Mouse (Mus musculus) adrenal gland, postnatal 14 days (tissue): Measurements from ENCODE around the gene Ntf5. TPM values are rescaled to one million over a fixed set of nuclear protein-coding genes. Genes with fewer than 3 reads are reported as not detected.
A peak's percentile ranks its signal among the peaks of the same experiment; 100 is the strongest.

Experiments used
- DNase-seq: peaks from one replicate; pipeline ENCODE4 v3.0.0; 2021; ENCODE audit warnings: mixed read lengths
- total RNA-seq: library from RNA; stranded (reverse); gene quantifications from 2 replicates; pipeline ENCODE4 v1.2.3, GENCODE M21; 2021

Ntf5 gene
- total RNA-seq, 1 experiment from 2014 or later, result not detected

GRCm38 (mm10) chr7:45403532-45404261, 9.8 kb upstream of the Ntf5 start:
- DNase-seq, result peak; percentile 85

DNA sequence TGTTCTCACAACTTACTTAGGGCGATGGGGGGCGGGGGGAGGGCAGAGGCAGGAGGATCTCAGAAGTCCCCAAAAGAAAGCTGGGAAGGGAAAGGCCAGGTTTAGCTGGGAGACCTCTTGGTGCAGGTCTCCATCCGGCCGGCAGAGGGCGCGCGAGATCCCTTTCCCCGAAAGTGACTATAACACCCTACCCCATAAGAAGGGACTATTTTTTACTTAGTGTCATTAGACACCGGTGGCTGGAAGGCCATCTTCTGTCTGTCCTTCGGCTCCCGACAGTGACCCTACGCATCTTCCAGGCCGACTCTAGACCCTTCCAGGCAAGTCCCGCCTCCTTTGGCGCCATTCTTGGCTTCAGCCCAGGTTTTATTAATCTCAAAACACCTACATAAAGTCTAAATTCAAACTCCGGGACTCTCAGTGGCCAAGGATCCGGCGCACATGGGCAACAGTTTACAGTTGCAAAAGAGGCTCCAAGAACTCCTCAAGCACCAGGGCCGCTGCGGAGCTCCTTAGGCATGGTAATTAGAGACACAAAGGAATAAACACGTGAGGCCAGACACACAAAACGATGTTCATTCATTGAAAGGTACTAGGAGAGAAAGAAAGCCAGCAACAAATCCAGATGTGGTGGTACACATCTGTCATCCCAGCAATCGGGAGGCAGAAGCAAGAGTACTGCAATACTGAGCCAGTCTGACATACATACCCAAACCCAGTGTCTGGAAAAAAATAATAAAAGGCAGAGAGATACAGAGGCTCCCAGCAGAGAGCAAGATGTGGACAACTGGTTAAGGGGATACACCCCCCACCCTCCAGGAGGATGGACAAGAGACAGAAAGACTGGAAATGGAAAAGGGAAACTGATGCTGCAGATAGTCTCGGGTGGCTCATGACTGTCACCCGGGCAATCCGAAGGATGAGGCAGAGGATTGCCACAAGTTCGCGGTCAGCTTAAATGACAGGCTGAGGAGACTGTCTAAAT, 8.1 kb upstream of the Ntf5 start, which contains the start of gene Kcna7:
Kcna7 (plus strand) TSS at position 563 of the 985 bp plus-strand sequence.
- DNase-seq, result peak; percentile 86

DNA sequence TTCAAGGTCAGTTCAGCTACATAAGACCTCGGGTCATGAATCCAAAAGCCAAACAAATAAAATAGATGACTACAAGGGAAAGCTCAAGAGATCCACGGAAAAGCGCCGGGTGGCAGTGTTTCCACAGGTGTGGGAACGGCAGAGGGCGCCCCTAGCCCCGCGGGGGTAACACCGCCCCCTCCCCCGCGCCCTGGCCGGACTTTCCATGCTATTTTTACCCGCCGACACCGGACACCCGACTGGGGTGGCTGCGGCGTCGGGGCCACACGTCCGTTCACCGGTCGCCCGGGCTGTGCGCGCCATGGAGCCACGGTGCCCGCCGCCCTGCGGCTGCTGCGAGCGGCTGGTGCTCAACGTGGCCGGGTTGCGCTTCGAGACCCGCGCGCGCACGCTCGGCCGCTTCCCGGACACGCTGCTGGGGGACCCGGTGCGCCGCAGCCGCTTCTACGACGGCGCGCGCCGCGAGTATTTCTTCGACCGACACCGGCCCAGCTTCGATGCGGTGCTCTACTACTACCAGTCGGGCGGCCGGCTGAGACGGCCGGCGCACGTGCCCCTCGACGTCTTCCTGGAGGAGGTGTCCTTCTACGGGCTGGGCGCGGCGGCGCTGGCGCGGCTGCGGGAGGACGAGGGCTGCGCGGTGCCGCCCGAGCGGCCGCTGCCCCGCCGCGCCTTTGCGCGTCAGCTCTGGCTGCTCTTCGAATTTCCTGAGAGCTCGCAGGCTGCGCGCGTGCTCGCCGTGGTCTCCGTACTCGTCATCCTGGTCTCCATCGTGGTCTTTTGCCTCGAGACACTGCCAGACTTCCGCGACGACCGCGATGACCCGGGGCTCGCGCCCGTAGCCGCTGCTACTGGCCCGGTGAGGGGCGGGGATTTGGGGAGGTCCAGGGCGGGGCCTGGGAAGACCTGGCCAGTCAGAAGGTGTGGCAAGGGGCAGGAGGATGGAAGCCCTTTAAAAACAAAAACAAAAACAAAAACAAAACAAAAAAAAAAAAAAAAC, 7.0 kb upstream of the Ntf5 start:
- DNase-seq, result peak; percentile 35

DNA sequence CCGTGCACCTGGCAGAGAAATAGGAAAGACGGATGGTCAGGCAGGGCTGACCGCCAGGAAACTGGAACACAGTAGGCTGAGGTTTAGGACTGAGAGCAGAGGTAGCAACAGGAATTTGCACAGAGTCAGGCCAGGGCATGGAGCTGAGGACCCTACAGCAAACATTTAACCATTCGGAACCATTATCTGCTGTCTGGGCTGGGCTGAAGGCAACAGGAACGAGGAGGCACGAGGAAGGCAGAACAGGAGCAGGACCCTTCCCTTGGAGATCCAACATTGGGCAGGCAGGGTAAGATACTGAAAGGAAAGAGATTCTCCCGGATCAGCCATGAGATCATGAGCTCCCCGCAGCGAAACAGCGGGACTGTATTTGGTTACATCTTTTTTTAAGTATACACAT, 5.7 kb upstream of the Ntf5 start:
- no peak for DNase-seq

GRCm38 (mm10) chr7:45408351-45408750, 5.1 kb upstream of the Ntf5 start:
- no peak for DNase-seq

GRCm38 (mm10) chr7:45408949-45409348, 4.5 kb upstream of the Ntf5 start:
- DNase-seq, result no peak

DNA sequence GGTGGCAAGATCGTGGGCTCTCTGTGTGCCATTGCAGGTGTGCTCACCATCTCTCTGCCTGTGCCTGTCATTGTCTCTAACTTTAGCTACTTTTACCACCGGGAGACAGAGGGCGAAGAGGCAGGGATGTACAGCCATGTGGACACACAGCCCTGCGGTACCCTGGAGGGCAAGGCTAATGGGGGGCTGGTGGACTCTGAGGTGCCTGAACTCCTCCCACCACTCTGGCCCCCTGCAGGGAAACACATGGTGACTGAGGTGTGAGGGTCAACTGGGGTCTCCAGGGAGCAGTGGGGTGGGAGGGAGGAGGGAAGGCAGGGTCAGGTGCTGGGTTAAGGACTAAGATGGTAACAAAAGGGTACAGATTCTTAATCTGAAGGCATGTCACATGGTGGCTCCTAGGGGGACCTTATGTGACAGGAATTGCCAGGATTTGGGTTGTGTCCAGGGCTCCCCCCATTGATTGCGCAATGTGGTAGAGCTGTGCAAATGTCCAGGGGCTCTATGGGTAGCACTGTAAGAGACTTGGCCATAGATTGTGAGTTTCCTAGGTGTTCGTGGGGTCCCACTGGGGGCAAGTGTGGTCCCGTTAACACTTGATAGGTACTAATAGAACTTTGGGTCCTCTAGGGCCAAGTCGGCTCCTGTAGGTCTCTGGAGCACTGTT, 3.9 kb upstream of the Ntf5 start:
- DNase-seq, result no peak

- DNase-seq, result no peak
Measured at GRCm38 (mm10) chr7:45412421-45412820, 1.1 kb upstream of the Ntf5 start.

- DNase-seq, result no peak
Measured at GRCm38 (mm10) chr7:45413864-45414739, 607 bp downstream of the Ntf5 start.

DNA sequence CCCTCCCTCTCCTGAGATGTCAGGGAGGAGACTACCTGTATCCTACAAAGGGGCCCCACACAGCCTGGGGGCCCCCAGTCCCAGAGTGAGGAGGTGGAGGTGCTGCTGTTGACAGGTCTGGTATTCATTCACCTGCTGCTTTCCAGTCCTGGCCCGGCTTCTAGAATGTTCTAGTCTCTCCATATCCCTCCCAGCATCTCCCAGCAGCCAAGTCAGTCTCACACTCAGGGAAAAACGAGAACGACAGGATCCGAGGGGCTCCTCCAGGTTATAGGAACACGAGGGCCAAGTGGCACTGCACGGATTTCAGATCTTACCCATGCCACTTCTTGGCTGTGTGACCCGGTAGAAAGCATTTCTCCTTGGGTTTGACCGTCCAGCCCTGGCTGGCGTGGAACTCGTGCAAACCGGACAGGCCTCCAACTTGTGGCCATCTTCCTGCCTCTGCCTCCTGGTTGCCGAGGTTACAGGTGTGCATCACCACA, 1.3 kb downstream of the Ntf5 start:
- DNase-seq, result no peak

DNA sequence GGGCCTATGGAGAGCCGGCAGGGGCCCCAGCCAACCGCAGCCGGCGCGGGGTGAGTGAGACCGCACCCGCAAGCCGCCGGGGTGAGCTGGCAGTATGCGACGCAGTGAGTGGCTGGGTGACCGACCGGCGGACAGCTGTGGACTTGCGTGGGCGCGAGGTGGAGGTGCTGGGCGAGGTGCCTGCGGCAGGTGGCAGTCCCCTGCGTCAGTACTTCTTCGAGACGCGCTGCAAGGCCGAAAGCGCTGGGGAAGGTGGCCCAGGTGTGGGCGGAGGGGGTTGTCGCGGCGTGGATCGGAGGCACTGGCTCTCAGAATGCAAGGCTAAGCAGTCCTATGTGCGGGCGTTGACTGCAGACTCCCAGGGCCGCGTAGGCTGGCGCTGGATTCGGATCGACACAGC, 2.1 kb downstream of the Ntf5 start:
- DNase-seq, result no peak

DNA sequence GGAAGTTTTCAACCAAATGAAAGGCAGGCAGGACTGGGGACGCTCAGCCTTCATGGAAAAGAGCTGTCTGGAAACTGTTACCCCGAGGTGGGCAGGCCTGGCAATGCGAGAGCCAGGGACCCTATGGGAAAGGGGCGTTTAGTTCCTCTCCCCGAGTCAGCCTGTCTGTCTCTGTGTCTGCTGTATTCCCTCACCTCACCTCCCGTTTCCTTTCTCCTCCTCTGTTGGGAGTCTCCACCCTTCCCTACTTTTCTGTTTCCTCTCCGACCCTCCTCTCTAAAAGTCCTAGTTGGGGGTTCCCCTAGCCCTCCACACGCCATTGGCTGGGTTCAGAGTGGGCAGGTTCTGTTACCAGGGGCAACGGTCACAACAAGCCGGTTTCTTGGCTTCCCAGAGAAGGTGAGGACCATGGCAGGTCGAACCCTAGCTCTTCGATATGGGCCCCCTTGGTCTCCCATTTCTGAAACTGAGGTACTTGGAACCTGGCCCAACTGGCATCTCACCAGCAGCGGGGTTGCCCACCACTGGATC, 4.5 kb downstream of the Ntf5 start:
- DNase-seq, result no peak

- DNase-seq, result no peak
Measured at GRCm38 (mm10) chr7:45419859-45420614, 6.5 kb downstream of the Ntf5 start.

GRCm38 (mm10) chr7:45420615-45420919, 7.1 kb downstream of the Ntf5 start, which contains the start of gene Lhb:
Lhb (plus strand) TSS chr7:45420820.
- DNase-seq, result no peak

- no peak for DNase-seq
Measured at GRCm38 (mm10) chr7:45421194-45421593, 7.7 kb downstream of the Ntf5 start.

- no peak for DNase-seq
Measured at GRCm38 (mm10) chr7:45426556-45426955, 13.1 kb downstream of the Ntf5 start.

GRCm38 (mm10) chr7:45433835-45434202, 20.3 kb downstream of the Ntf5 start:
- DNase-seq, result no peak

- DNase-seq, result peak; percentile 100
Measured at GRCm38 (mm10) chr7:45434203-45435015, 20.9 kb downstream of the Ntf5 start, which contains the start of gene Gys1. Gys1 (plus strand) TSS chr7:45434844.
